Mouse (Mus musculus): ENCODE measurements around the gene Gm10024.

DNA sequence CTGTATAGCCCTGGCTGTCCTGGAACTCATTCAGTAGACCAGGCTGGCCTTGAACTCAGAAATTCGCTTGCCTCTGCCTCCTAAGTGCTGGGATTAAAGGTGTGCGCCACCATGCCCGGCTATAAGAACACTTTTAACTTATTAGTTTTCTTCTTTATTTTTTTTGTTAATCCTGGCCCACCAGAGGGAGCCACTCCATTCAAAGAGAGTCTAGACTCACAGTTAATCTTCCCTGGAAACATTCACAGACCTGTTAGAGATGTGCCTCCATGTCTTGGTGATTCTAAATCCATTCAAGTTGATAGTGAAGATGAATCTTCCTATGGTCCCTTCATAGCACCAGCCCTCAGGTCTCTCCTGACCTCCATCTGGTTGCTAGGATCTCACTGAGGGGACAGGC is 1.4 kb upstream of the Gm10024 start:
- TF ChIP-seq GATA1 (IDR thresholded peaks at IDR 0.05; ENCODE audit: borderline replicate concordance, low read length) = no peak
- no peak for TF ChIP-seq FLI1 (IDR thresholded peaks at IDR 0.05; ENCODE audit: low read length)
